Comparison of ENCODE assay signal across 15 mouse cellular contexts in genomic region chr15:92164127-92164526, GRCm38 (mm10).
DNase-seq lines count a peak whose midpoint lies in the region; ATAC-seq and TF ChIP-seq lines count a peak whose summit lies in the region.
"Had no signal": no experiment of that assay in that cellular context is flagged by ENCODE, and none has a peak within 500 bp of the region (broad histone marks: within the 10 kb centered on the region; RNA-seq: fewer than 3 reads in every experiment).

No protein-coding gene starts in this region.

- peaks cover 11% of the 10 kb centered on the region for H3K4me1 ChIP-seq in midbrain, embryonic 15.5 days
- peaks cover 7% of the 10 kb centered on the region for H3K4me1 ChIP-seq in midbrain, embryonic 11.5 days (ENCODE audit: control insufficient read depth, insufficient read depth, low read length)
- H3K4me1 ChIP-seq in kidney, adult 2 months (ENCODE audit: control insufficient read depth, insufficient read depth, low read length) = no peaks in the 10 kb centered on the region
- H3K4me1 ChIP-seq: liver, embryonic 13.5 days had no signal

- no peak overlapping the region for H3K4me3 ChIP-seq in midbrain, embryonic 15.5 days
- no peak overlapping the region for H3K4me3 ChIP-seq in midbrain, embryonic 11.5 days (ENCODE audit: low read depth, low read length)
- H3K4me3 ChIP-seq in kidney, adult 2 months (ENCODE audit: insufficient read depth, low read depth, low read length) = no peak overlapping the region
- H3K4me3 ChIP-seq: liver, embryonic 13.5 days; myocyte had no signal

- H3K27ac ChIP-seq in midbrain, embryonic 15.5 days = no peak overlapping the region
- H3K27ac ChIP-seq in midbrain, embryonic 11.5 days (ENCODE audit: low read depth, low read length) = no peak overlapping the region
- H3K27ac ChIP-seq in kidney, adult 2 months (ENCODE audit: insufficient read depth, low read depth, low read length) = no peak overlapping the region
- H3K27ac ChIP-seq: liver, embryonic 13.5 days; macrophage; stomach, postnatal 0 days had no signal

- no peaks in the 10 kb centered on the region for H3K27me3 ChIP-seq in midbrain, embryonic 15.5 days (replicated peaks)
- no peaks in the 10 kb centered on the region for H3K27me3 ChIP-seq in midbrain, embryonic 11.5 days (ENCODE audit: control insufficient read depth, insufficient read depth, low read length)
- H3K27me3 ChIP-seq in kidney, adult 2 months (replicated peaks; ENCODE audit: control insufficient read depth, insufficient read depth, low read length) = no peaks in the 10 kb centered on the region
- H3K27me3 ChIP-seq: liver, embryonic 13.5 days had no signal

- H3K9me3 ChIP-seq in midbrain, embryonic 15.5 days = no peaks in the 10 kb centered on the region
- H3K9me3 ChIP-seq in midbrain, embryonic 11.5 days (ENCODE audit: control insufficient read depth, low read length) = no peaks in the 10 kb centered on the region
- H3K9me3 ChIP-seq: liver, embryonic 13.5 days had no signal

- DNase-seq in cerebellum, adult 11-12 months = peak; percentile 37
- DNase-seq in cerebellum, postnatal 4 days (ENCODE audit: low spot score in 2 of 2) = no peak
- no peak for DNase-seq in midbrain, embryonic 11.5 days (ENCODE audit: low spot score, missing footprints)
- peak; percentile 42 to 70 for DNase-seq in frontal cortex, postnatal 36 days (ENCODE audit: low spot score in 2 of 2)
- peak; percentile 42 to 58 for DNase-seq in right cerebral cortex, postnatal 36 days (ENCODE audit: low spot score in 2 of 2)
- no peak for DNase-seq in kidney, postnatal 25 days
- no peak for DNase-seq in kidney, adult 2 months
- DNase-seq: heart, adult 11 months; heart, postnatal 14 days; kidney, adult 18-20 months; liver, embryonic 13.5 days had no signal

- no peaks in the 10 kb centered on the region for H3K36me3 ChIP-seq in midbrain, embryonic 15.5 days (replicated peaks)
- no peaks in the 10 kb centered on the region for H3K36me3 ChIP-seq in midbrain, embryonic 11.5 days (ENCODE audit: control insufficient read depth, insufficient read depth, low read length)
- no peaks in the 10 kb centered on the region for H3K36me3 ChIP-seq in kidney, adult 2 months (ENCODE audit: control insufficient read depth, insufficient read depth, low read length)
- H3K36me3 ChIP-seq: liver, embryonic 13.5 days had no signal

- 0 out of 2 replicates have a peak overlapping the region, but pooled peaks have one; percentile 11 for H3K4me2 ChIP-seq in midbrain, embryonic 15.5 days
- no peak overlapping the region for H3K4me2 ChIP-seq in midbrain, embryonic 11.5 days
- H3K4me2 ChIP-seq: liver, embryonic 13.5 days had no signal

- no peak for ATAC-seq in midbrain, embryonic 15.5 days (replicated peaks)
- no peak for ATAC-seq in midbrain, embryonic 11.5 days (ENCODE audit: low FRiP score)

- WGBS in midbrain, embryonic 15.5 days = 78% methylated on average over 3 of the region's 3 CpGs
- WGBS in midbrain, embryonic 11.5 days = 77% methylated on average over 3 of the region's 3 CpGs
- WGBS in kidney, adult 2 months = 80% methylated on average over 3 of the region's 3 CpGs

- no peak for TF ChIP-seq CTCF in kidney, adult 2 months (conservative IDR thresholded peaks at IDR 0.05; ENCODE audit: insufficient read depth, insufficient read length, low read depth, low read length)

- no peak overlapping the region for H3K9ac ChIP-seq in midbrain, embryonic 15.5 days
- H3K9ac ChIP-seq in midbrain, embryonic 11.5 days (ENCODE audit: low read length) = no peak overlapping the region
- H3K9ac ChIP-seq: liver, embryonic 13.5 days had no signal

- TF ChIP-seq POLR2A in kidney, adult 2 months (IDR thresholded peaks at IDR 0.05; ENCODE audit: low read depth, low read length) = no peak

Comparison
In these comparisons a context has a peak if more than half of its experiments do, and no peak if none do; other contexts are left out.
1. DNase-seq: peak in cerebellum, adult 11-12 months (single experiment), frontal cortex, postnatal 36 days (2 of 2) and right cerebral cortex, postnatal 36 days (2 of 2); none in cerebellum, postnatal 4 days (0 of 2), midbrain, embryonic 11.5 days (single experiment), kidney, postnatal 25 days (0 of 2) and kidney, adult 2 months (single experiment).